Mouse (Mus musculus) pancreas, adult 10 weeks (tissue): ENCODE data around the gene Armh1. TPM values are rescaled to one million over a fixed set of nuclear protein-coding genes. Genes with fewer than 3 reads are reported as not detected.

Experiments
- polyA plus RNA-seq: library from polyadenylated mRNA; stranded (reverse); fragments of 350-450 nt; fragmentation: Illumina TruSeq; extraction: RNeasy Lipid Tissue Mini Kit (QIAGEN cat#74804); gene quantifications from one replicate; pipeline ENCODE4 v1.2.3, GENCODE M21; 2015; ENCODE audit warnings: low read depth, low replicate concordance; ENCODE audit not compliant: insufficient read depth

Armh1 gene
- not detected for polyA plus RNA-seq

DNA sequence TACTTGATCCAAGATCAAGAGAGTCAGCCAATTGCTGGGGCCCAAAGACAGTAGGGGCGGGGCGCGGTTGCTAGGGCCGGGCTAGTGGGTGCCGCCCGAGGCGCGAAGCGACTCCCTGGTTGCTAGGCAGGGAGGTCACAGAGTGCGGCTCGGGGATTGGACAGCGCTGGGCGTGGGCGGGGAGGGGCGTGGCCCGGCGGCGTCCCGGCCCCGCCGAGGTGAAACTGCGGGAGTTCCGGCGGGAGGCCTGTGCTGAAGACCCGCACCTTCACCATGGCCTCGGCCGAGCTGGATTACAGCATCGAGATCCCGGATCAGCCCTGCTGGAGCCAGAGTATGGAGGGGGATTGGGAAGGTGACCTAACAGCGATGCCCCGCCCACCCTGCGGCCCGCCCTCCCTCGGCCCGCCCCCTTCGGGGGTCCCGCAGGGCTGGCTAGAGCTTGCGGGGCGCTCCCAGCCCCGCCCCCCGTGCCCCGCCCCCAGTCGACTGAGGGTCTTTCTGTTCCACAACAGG lies at the start of gene Armh1, which contains the start of gene Tmem53:
Gene Armh1, minus strand, starts transcription at position 325 of the 516 bp plus-strand sequence.
Gene Tmem53, plus strand, starts transcription at position 151 of the 516 bp plus-strand sequence.

DNA sequence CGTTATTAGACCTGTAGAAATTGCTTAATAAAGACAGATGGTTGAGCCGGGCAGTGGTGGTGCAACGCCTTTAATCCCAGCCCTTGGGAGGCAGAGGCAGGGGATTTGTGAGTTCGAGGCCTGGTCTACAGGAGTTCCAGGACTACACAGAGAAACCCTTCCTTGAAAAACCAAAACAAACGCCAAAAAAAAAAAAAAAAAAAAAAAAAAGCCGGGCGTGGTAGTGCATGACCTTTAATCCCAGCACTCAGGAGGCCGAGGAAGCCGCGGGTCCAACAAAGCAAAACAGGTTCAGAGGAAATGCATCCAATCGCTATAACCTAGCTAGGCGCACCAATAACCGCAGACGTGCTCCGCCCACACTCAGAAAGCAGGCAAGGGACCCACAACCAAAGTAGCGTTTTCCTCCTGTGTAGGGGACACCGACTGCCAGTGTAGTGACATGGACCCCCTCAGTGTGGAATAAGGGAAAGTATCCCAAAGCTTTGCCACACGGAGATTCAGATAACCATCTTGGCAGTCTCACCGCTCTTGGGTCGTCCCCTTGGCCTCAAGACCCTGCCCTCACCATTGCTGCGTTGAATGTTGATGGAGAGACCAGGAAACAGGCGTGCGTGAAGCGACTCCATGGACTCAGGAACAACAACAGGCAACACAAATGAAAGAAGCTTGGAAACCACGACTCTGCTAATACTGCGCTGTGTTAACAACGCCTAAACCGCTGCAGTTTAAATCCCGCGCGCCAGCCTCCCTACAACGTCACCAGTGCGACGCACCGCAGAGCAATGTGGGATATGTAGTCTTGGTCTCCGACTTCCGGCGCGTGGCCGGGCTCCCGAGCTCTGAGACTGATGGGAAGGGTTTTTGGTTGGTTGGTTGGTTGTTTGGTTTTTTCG lies 69.8 kb downstream of the Armh1 start, which contains the start of gene Kif2c:
Gene Kif2c, minus strand, starts transcription at position 777 of the 896 bp plus-strand sequence.

Other genes with a start within 250 kb of the Armh1 start
- gene Eif2b3, start 232.7 kb downstream of the Armh1 start, polyA plus RNA-seq: 4.9 TPM
- gene Ptch2, start 156.1 kb downstream of the Armh1 start, polyA plus RNA-seq: 0.33 TPM
- 6.5 TPM for gene Btbd19, start 126.4 kb downstream of the Armh1 start, polyA plus RNA-seq
- gene Tctex1d4, start 125.3 kb downstream of the Armh1 start, polyA plus RNA-seq: not detected
- gene Plk3, start 118.2 kb downstream of the Armh1 start, polyA plus RNA-seq: 1.6 TPM
- gene Rps8, start 95.9 kb downstream of the Armh1 start, polyA plus RNA-seq: 1,006 TPM
- gene Kif2c, start 69.5 kb downstream of the Armh1 start, polyA plus RNA-seq: not detected
- not detected for gene Tmem53, start 174 bp downstream of the Armh1 start, polyA plus RNA-seq
- gene Rnf220, start 244.9 kb upstream of the Armh1 start, polyA plus RNA-seq: 20.5 TPM